Mouse (Mus musculus) testis, adult 2 months (tissue): ENCODE results near the gene Kcnip4.

Source experiments
- CTCF ChIP-seq: fragments of 200-500 bp; IDR thresholded peaks from 2 replicates; pipeline ENCODE4 v1.5.1; 2012; ENCODE audit warnings: low read depth, mild to moderate bottlenecking, inconsistent platforms, low read length, moderate library complexity; ENCODE audit not compliant: control insufficient read depth, insufficient read depth, insufficient replicate concordance
- POLR2A ChIP-seq: fragments of 200-500 bp; IDR thresholded peaks from 2 replicates; pipeline ENCODE4 v1.6.1; 2012; ENCODE audit warnings: low read depth, mild to moderate bottlenecking, inconsistent platforms, low read length, moderate library complexity; ENCODE audit not compliant: control insufficient read depth

DNA sequence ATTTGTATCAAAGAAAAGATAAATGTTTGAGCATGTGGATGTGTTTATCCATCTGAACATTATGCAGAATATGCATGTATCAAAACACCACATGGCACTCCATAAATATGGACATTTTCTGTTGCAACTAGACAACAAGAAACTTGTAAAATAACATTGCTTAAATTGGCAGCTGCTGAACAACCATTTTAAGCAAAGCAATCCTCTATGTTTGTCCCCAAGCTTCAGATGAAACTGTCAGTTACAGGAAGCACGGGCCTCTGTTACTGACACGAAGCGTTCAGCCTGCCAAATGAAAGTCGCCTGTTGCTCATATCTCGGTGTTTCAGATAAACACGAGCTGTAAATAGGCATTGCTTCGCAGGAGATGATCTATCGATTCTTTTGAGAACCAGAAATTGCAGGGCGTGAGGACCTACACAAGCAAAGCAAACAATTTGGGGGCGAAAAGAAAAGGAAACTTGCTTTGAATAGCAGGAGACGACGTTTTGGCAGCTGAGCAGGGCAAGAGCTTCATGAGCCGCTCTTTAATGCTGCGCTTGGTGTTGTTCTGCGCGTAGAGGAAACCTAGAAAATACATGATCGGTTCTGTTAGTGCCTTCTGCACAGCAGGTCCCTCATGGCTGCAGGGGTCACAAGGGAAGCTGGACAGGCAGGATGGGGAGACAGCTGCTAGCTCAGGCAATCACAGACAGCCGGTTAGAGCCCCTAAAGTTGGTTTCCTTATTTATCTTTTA lies 1015.3 kb downstream of the Kcnip4 start:
- TF ChIP-seq CTCF (no peak), POLR2A (no peak)
